In genomic region chr6:125149569-125149950, GRCm38 (mm10) we compare ENCODE assay signal across 8 mouse cellular contexts. TPM values are rescaled to one million over a fixed set of nuclear protein-coding genes. Genes with fewer than 3 reads are reported as not detected.
DNase-seq lines count a peak whose midpoint lies in the region; ATAC-seq and TF ChIP-seq lines count a peak whose summit lies in the region.

No protein-coding gene starts in this region.

- no peak for TF ChIP-seq CTCF in spleen, adult 2 months (IDR thresholded peaks at IDR 0.05; ENCODE audit: extremely low read depth, insufficient read depth, insufficient read length, insufficient replicate concordance)
- TF ChIP-seq CTCF in olfactory bulb, adult 2 months (IDR thresholded peaks at IDR 0.05; ENCODE audit: insufficient read depth, low read depth, low read length), result no peak

- no peak overlapping the region for H3K4me3 ChIP-seq in kidney, embryonic 16.5 days (ENCODE audit: low read length)
- H3K4me3 ChIP-seq in spleen, adult 2 months (ENCODE audit: extremely low read depth, insufficient read depth, insufficient read length), result no peak overlapping the region
- no peak overlapping the region for H3K4me3 ChIP-seq in hindbrain, embryonic 16.5 days (ENCODE audit: low read length)
- peak overlapping the region; percentile 27 for H3K4me3 ChIP-seq in olfactory bulb, adult 2 months (ENCODE audit: insufficient read depth, low read depth, low read length)

- WGBS in kidney, embryonic 16.5 days, result 63% methylated on average over 7 of the region's 7 CpGs
- 81% methylated on average over 7 of the region's 7 CpGs for WGBS in spleen, adult 2 months
- WGBS in hindbrain, embryonic 16.5 days, result 50% methylated on average over 5 of the region's 7 CpGs
- 45% methylated on average over 7 of the region's 7 CpGs for WGBS in olfactory bulb, adult 2 months

- H3K27me3 ChIP-seq in kidney, embryonic 16.5 days (ENCODE audit: insufficient read depth, low read length), result no peaks in the 10 kb centered on the region
- H3K27me3 ChIP-seq in spleen, adult 2 months (ENCODE audit: control insufficient read depth, insufficient read depth, low read length), result no peaks in the 10 kb centered on the region
- H3K27me3 ChIP-seq in hindbrain, embryonic 16.5 days (replicated peaks; ENCODE audit: control insufficient read depth, insufficient read depth, low read length), result no peaks in the 10 kb centered on the region

- no peak overlapping the region; the same call in 1 of the 2 replicates for H3K9ac ChIP-seq in kidney, embryonic 16.5 days (replicated peaks; ENCODE audit: low read length)
- H3K9ac ChIP-seq in hindbrain, embryonic 16.5 days (ENCODE audit: low read depth, low read length), result peak overlapping the region; percentile 17; the same call in 1 of the 2 replicates

- no peak for ATAC-seq in kidney, embryonic 16.5 days (ENCODE audit: low FRiP score, low TSS enrichment)
- no peak for ATAC-seq in hindbrain, embryonic 16.5 days

- H3K9me3 ChIP-seq in kidney, embryonic 16.5 days (ENCODE audit: low read length), result no peaks in the 10 kb centered on the region
- H3K9me3 ChIP-seq in hindbrain, embryonic 16.5 days (ENCODE audit: control insufficient read depth, low read length), result no peaks in the 10 kb centered on the region

- H3K4me1 ChIP-seq in kidney, embryonic 16.5 days (ENCODE audit: insufficient read depth, low read length), result peaks cover 57% of the 10 kb centered on the region
- peaks cover 17% of the 10 kb centered on the region; the same call in 1 of the 2 replicates for H3K4me1 ChIP-seq in spleen, adult 2 months (ENCODE audit: control insufficient read depth, insufficient read depth, insufficient read length)
- peaks cover 42% of the 10 kb centered on the region for H3K4me1 ChIP-seq in hindbrain, embryonic 16.5 days (ENCODE audit: control insufficient read depth, insufficient read depth, low read depth, low read length)
- peaks cover 54% of the 10 kb centered on the region for H3K4me1 ChIP-seq in olfactory bulb, adult 2 months (ENCODE audit: control insufficient read depth, insufficient read depth, low read length)

- H3K27ac ChIP-seq in kidney, embryonic 16.5 days (ENCODE audit: low read length), result peak overlapping the region; percentile 76; the same call in 1 of the 2 replicates
- peak overlapping the region; percentile 65; the same call in 1 of the 2 replicates for H3K27ac ChIP-seq in spleen, adult 2 months (ENCODE audit: insufficient read depth, low read length)
- peak overlapping the region; percentile 46 for H3K27ac ChIP-seq in hindbrain, embryonic 16.5 days (ENCODE audit: low read depth, low read length)
- peak overlapping the region; percentile 84 for H3K27ac ChIP-seq in olfactory bulb, adult 2 months (ENCODE audit: insufficient read depth, low read depth, low read length)

- peaks cover 12% of the 10 kb centered on the region; the same call in 1 of the 2 replicates for H3K36me3 ChIP-seq in kidney, embryonic 16.5 days (ENCODE audit: insufficient read depth, low read length)
- peaks cover 15% of the 10 kb centered on the region for H3K36me3 ChIP-seq in spleen, adult 2 months (ENCODE audit: control insufficient read depth, insufficient read depth, low read length)
- peaks cover 20% of the 10 kb centered on the region for H3K36me3 ChIP-seq in hindbrain, embryonic 16.5 days (ENCODE audit: control insufficient read depth, insufficient read depth, low read length)

- no peak overlapping the region for H3K4me2 ChIP-seq in kidney, embryonic 16.5 days (replicated peaks; ENCODE audit: low read depth, low read length)
- no peak overlapping the region for H3K4me2 ChIP-seq in hindbrain, embryonic 16.5 days (ENCODE audit: low read length)

- no peak for DNase-seq in kidney, postnatal 10 days
- DNase-seq in spleen, adult 2 months (ENCODE audit: low read depth in 1 of 2, low spot score in 2 of 2), result no peak
- DNase-seq in spleen, postnatal 14 days (ENCODE audit: low spot score in 2 of 2), result no peak
- no peak for DNase-seq in thymus, postnatal 0 days (ENCODE audit: low spot score)
- no peak for DNase-seq in spleen, adult 12 weeks (ENCODE audit: low spot score)

- no peak for TF ChIP-seq POLR2A in spleen, adult 2 months (IDR thresholded peaks at IDR 0.05; ENCODE audit: low read depth, low read length)
- no peak for TF ChIP-seq POLR2A in olfactory bulb, adult 2 months (IDR thresholded peaks at IDR 0.05; ENCODE audit: insufficient read depth, low read depth, low read length)

RNA-seq across cellular contexts. Expression of gene Iffo1, which starts 4.5 kb away (rescaled TPM):
- polyA plus RNA-seq in kidney, embryonic 16.5 days (2015; fragmentation: Nextera tagmentation; extraction: Ambion mirVana), result 7.9 and 8.7 TPM in 2 replicates
- 58.0 and 66.8 TPM in 2 replicates for polyA plus RNA-seq in spleen, adult 2 months (2012; rRNA removed)
- 20.3 and 21.9 TPM in 2 replicates for polyA plus RNA-seq in hindbrain, embryonic 16.5 days (2015; fragmentation: Nextera tagmentation; extraction: Ambion mirVana)
- polyA plus RNA-seq in olfactory bulb, adult 2 months (2012; ENCODE audit: insufficient read depth, insufficient read length, low replicate concordance, missing spikeins), result not detected in 2 replicates
- 13.8 and 19.0 TPM in 2 replicates for polyA plus RNA-seq in thymus, postnatal 0 days (2015; fragmentation: Nextera tagmentation; extraction: Ambion mirVana)

RNA-seq across cellular contexts. Expression of gene Gapdh, which starts 16.7 kb away (rescaled TPM):
- 2,036 and 2,102 TPM in 2 replicates for polyA plus RNA-seq in kidney, embryonic 16.5 days (2015; fragmentation: Nextera tagmentation; extraction: Ambion mirVana)
- 1,160 and 1,333 TPM in 2 replicates for polyA plus RNA-seq in spleen, adult 2 months (2012; rRNA removed)
- 1,587 and 1,624 TPM in 2 replicates for polyA plus RNA-seq in hindbrain, embryonic 16.5 days (2015; fragmentation: Nextera tagmentation; extraction: Ambion mirVana)
- 844 TPM in 1 of 2 replicates, not detected in the other for polyA plus RNA-seq in olfactory bulb, adult 2 months (2012; ENCODE audit: insufficient read depth, insufficient read length, low replicate concordance, missing spikeins)
- 1,452 and 1,606 TPM in 2 replicates for polyA plus RNA-seq in thymus, postnatal 0 days (2015; fragmentation: Nextera tagmentation; extraction: Ambion mirVana)

RNA-seq across cellular contexts. Expression of gene Nop2, which starts 17.9 kb away (rescaled TPM):
- polyA plus RNA-seq in kidney, embryonic 16.5 days (2015; fragmentation: Nextera tagmentation; extraction: Ambion mirVana), result 68.6 and 69.3 TPM in 2 replicates
- 14.0 and 16.2 TPM in 2 replicates for polyA plus RNA-seq in spleen, adult 2 months (2012; rRNA removed)
- polyA plus RNA-seq in hindbrain, embryonic 16.5 days (2015; fragmentation: Nextera tagmentation; extraction: Ambion mirVana), result 48.6 and 50.7 TPM in 2 replicates
- polyA plus RNA-seq in olfactory bulb, adult 2 months (2012; ENCODE audit: insufficient read depth, insufficient read length, low replicate concordance, missing spikeins), result not detected in 2 replicates
- polyA plus RNA-seq in thymus, postnatal 0 days (2015; fragmentation: Nextera tagmentation; extraction: Ambion mirVana), result 53.9 and 60.7 TPM in 2 replicates

RNA-seq across cellular contexts. Expression of gene Ncapd2, which starts 41.9 kb away (rescaled TPM):
- polyA plus RNA-seq in kidney, embryonic 16.5 days (2015; fragmentation: Nextera tagmentation; extraction: Ambion mirVana), result 151 and 163 TPM in 2 replicates
- 84.6 and 110 TPM in 2 replicates for polyA plus RNA-seq in spleen, adult 2 months (2012; rRNA removed)
- 37.7 and 50.2 TPM in 2 replicates for polyA plus RNA-seq in hindbrain, embryonic 16.5 days (2015; fragmentation: Nextera tagmentation; extraction: Ambion mirVana)
- polyA plus RNA-seq in olfactory bulb, adult 2 months (2012; ENCODE audit: insufficient read depth, insufficient read length, low replicate concordance, missing spikeins), result not detected in 2 replicates
- 130 and 153 TPM in 2 replicates for polyA plus RNA-seq in thymus, postnatal 0 days (2015; fragmentation: Nextera tagmentation; extraction: Ambion mirVana)

RNA-seq across cellular contexts. Expression of gene Mrpl51, which starts 42.0 kb away (rescaled TPM):
- 213 and 228 TPM in 2 replicates for polyA plus RNA-seq in kidney, embryonic 16.5 days (2015; fragmentation: Nextera tagmentation; extraction: Ambion mirVana)
- polyA plus RNA-seq in spleen, adult 2 months (2012; rRNA removed), result 21.2 and 29.4 TPM in 2 replicates
- polyA plus RNA-seq in hindbrain, embryonic 16.5 days (2015; fragmentation: Nextera tagmentation; extraction: Ambion mirVana), result 140 and 154 TPM in 2 replicates
- polyA plus RNA-seq in olfactory bulb, adult 2 months (2012; ENCODE audit: insufficient read depth, insufficient read length, low replicate concordance, missing spikeins), result not detected in 2 replicates
- polyA plus RNA-seq in thymus, postnatal 0 days (2015; fragmentation: Nextera tagmentation; extraction: Ambion mirVana), result 281 and 294 TPM in 2 replicates

Comparison
In these comparisons a context has a peak if more than half of its experiments do, and no peak if none do; other contexts are left out.
1. RNA of gene Nop2, which starts 17.9 kb away (polyA plus RNA-seq): 68.6 to 69.3 TPM in kidney, embryonic 16.5 days, 53.9 to 60.7 TPM in thymus, postnatal 0 days, 48.6 to 50.7 TPM in hindbrain, embryonic 16.5 days and 14.0 to 16.2 TPM in spleen, adult 2 months; not detected in olfactory bulb, adult 2 months; every median in the first group is over 10 times any median in the second.
2. Peak in every context shown above with its lines, with median percentiles within 50 percentile points of each other: H3K27ac ChIP-seq.